Mouse (Mus musculus) ovary, postnatal 14 days (tissue): ENCODE results near the gene Trafd1.
"Not testable (repeated sequence)": the region's sequence is repeated elsewhere in the genome, so short reads cannot be mapped to it uniquely, and the experiment has no call there.

Experiments used
- DNase-seq: peaks from one replicate; pipeline ENCODE4 v3.0.0; 2022; ENCODE audit warnings: low spot score

Gene Trafd1

DNA sequence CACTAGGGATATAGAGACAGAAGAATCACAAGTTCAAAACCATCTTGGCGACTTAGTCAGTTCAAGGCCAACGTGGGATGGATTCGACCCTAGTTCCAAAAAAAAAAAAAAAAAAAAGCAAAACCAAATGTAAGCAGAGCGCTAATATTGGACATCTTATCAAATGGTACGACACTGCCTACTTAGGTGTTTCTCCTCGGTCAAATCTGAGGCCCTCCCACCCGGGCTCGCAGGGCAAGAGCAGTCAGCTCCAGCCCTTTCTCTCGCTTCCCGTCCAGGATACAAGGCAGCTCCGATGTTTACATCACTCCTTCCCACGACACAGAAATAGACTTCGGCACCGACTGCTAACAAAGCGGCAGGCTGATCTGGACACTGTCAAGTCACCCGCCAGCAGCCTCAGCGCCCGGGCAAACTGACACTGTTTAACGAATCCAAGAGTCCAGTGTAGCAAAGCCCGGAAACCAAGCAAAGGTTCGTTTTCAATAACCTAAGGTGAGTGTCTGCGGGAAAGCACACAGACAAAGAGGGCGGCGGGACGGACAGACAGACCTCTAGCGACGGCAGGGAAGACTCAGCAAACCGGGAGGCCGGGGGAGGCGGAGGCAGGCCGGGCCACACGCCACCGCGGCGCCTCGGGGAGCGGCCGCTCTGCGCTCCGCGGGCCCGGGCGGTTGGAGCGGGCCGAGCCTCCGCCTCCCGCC lies 523 bp downstream of the Trafd1 start:
- DNase-seq, result no peak

DNA sequence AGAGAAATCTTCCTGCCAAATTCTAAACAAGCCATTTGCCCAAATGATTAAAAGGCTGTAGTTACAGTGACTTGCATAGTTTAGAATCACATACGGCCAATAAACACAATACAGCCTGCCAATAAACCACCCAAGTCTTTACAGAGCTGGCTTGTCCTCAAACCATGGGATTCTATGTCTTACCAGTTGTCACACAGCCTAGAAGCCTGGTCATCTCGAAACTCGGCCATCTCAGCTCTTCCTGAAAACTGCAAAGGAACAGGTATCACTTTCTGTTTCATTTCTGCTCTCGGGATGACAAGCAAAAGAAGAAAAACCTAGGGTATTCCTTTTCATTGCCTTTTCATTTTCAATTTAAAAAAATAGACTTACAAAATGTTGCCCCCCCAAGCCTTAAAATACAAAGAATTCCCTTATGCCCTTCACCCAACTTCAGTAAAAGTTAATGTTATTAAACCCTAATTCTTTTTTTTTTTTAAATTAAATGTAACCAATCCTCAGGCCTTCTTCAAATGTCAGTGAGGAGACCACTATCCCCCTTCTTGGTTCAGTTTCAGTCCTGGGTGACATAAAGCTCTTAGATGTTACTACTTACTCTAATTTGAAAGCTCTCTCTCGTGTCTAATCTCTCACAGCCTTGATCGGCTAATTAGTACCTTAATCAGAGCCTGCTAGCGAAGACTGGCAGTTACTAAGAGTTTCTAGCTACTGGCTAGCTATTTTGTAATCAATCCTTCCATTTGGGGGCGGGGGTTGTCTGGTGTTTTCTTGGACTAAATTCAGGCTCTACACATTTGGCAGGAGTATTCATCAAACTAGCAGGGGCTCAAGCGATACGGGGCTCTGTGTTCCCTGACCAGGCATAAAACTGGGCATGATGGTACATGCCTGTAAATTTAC lies 1.3 kb downstream of the Trafd1 start:
- DNase-seq, result no peak

DNA sequence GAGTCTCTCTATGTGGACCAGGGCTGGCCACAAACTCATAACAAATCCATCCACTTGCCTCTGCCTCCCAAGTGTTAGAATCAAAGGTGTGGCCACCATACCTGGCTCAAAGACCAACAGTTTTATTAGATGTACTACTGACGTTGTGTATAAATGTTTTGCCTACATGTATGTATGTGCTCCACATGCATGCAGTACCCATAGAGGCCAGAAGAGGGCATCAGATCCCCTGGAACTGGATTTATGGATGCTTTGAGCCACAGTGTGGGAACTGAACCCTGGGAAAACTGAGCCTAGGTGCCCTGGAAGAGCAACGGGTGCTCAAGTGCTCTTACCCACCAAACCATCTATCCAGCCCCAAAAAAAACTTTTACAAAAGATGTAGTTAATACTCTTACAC lies 4.7 kb downstream of the Trafd1 start:
- DNase-seq, result no peak

DNA sequence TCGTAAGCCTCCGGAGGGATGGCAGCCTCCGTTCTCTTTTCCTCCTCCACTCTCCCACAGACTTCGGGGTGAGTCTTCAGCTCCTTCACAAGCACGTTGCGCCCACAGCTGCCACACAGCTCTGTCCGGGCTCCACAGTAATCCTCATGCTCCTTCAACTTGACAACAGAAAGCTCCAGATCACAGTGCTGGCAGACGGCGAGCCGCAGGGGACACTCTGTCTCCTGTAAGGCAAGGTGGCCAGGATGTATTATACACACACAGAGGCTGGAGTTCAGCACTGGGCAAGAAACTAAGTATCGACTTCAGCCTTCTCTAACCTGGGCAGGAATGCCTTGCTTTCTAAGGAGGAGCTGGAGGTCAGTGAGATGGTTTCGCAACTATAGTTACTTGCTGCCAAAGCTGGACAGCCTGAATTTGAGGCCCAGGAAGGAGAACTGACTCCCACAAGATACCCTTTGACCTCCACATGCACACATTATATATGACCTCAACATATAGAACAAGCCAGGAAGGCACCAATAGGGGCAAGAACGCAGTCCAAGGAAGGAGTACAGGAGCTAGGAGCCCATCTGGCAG lies 6.7 kb downstream of the Trafd1 start:
- no peak for DNase-seq

DNA sequence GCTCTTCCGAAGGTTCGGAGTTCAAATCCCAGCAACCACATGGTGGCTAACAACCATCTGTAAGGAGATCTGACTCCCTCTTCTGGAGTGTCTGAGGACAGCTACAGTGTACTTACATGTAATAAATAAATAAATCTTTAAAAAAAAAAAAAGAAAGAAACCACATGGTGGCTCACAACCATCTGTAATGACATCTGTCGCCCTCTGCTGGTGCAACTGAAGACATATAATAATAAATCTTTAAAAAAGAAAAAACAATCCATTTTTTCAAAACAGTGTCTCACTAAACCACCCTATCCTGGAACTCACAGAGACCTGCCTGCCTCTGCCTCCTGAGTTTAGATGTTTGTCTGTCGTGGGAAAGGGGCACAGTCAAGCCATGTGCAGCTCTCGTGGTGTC lies 8.5 kb downstream of the Trafd1 start:
- DNase-seq, result not testable (repeated sequence)

DNA sequence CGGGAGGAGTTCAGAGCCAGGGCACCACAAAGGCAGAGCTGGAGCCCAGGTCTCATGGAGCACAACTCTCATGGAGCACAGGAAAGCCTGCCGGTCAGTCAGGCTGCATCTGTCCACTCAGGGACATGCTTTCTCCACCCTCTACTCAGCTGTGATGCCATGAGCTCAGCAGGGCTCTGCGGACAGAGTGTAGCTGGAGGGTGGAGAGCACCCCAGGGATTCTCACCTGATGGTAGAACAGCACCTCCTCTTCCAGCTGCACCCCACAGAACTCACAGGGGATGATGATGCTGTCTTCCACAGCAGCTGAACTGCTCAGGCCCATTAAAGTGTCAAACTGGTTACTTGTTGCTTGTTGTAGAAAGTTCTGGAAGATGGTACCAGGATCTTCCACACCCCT lies 10.6 kb downstream of the Trafd1 start:
- DNase-seq, result no peak

DNA sequence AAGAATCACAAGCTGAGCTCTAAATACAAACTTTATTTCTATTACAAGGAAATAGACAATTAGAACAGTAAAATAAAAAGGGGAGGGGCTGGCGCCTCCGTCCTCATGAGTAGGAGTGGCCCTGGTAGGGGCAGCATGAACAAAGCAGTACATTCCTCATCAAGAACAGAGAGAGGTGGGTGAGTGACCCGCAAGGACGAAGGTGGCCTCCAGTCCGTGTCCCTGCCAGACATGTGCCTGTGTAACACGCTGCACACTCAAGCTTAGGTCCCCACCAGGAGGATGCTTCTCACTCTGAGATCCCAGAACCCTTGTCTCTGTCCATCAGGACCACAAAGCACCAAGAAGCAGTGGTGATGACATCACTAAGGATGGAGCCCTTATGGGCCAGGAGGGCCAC lies 13.7 kb downstream of the Trafd1 start:
- no peak for DNase-seq

DNA sequence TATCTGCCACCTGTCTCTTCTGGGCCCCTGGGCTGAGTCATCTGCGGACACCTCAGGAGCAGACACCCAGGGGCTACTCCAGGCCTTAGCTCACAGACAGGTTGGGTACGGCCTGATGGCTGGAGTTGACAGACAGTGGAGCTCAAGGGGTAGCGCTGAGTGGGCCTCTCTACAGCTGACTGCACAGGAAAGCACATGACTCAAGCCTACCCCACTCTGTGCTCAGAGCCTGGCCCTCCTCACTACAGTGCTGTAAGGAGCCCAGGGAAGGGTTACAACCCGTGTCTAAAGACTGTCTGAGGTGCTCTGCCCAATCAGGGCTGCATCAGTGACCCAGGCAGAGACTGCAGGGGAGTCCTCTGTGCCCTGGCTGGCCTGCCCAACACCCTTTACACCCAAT lies 18.2 kb downstream of the Trafd1 start:
- no peak for DNase-seq

DNA sequence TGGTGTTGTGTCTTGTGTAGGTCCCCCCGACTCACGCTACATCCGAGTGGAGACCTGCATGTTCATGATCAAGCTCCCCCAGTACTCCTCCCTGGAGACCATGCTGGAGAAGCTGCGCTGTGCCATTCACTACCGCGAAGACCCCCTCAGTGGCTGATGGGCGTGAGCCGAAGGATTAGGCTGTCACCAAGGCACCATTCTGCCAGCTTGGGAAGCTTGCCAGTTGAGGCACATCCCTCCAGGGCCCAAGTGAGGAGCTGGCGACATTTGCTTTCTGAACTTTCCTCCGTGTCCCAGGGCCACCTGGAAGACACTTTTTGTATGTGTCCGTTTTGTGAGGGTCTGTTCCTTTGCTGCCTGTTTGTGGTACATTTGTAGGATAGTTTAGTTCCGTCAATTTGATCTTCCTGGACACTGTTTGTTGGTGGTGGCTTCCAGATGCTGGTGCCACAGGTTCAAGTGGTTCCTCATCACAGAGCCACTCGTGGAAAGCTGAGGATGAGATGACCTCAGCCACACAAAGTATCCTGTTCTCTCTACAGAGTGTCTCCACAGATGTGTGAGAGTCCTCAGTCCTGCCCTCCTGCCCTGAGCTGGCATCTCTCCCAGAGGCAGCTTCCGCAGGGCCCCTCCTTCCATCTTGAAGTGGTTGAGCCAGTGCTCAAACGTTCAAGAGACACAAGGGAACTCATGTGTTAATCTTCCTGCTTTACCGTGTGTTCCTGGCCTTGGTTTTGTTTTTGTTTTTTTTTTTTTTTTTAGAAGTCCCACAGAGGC lies 18.8 kb downstream of the Trafd1 start:
- no peak for DNase-seq

DNA sequence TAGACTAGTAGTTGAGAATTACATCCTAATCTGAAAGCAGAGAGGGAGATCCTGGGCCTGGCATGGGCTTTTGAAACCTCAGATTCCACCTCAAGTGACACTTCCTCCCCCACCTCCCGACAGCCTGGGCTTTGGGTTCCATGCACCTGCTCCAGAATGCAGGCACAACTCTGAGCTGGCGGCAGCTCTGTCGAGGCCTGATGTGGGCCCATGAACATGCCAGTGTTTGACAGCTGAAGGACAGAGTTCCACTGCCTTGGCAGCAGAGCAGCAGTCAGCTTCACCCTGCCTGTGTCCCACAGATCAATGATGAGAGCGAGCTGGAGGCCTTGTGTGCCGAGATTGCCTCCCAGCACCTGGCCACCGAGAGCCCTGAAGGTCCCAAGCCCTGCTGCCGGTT lies 22.0 kb downstream of the Trafd1 start:
- no peak for DNase-seq

DNA sequence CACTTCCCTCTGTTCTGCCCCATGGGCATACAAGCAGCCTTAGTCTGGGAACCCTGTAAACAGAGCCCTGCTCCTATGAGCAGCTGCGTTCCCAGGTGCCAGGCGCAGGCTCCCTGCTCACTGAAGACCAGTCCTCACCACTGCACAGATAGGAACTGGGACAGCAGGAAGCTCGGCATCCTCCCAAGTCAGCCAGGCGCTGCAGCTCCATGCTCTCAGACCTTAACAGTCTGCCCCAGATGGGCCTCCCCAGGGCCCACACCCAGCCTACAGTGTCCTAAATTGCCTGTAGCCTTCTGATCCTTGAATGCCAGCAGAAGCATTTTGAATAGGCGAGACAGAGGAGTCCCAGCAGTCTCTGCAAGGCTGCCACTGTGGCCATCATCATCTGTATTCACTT lies 23.7 kb downstream of the Trafd1 start:
- no peak for DNase-seq

DNA sequence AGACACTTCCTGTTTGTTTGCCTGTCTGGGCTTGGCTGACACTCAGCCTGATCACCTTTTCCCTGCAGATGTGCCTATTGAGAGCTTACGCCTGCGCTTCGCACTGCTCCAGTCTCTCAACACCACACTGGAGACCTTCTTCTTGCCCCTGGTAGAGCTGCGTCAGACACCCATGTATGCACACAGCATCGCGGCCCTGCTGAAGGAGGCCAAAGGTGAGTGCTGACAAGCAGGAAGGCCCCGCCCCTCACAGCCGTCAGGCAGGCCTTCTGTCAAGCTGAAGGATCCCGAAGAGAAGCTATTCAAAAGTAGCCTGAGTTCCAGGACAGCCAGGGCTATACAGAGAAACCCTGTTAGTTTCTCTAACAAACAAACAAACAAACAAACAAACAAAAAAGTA lies 26.2 kb downstream of the Trafd1 start:
- DNase-seq, result no peak

DNA sequence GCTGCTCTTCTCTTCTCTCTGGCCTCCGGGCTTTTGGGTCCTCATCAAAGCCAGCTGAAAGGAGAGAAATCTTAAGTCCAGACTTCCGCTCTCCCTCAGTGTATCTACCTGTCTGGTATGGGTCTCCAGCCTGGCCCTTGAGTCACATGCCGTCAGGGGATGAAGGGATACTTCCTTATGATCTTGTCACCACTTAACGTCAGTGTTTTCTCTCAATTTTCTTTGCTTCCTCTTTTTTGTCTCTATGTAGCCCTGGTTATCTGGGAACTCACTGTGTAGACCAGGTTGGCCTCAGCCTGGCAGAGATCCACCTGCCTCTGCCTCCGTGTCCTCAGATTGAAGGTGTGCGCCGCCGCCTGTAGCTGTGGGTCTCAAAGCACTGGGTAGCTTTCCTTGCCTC lies 41.4 kb downstream of the Trafd1 start:
- DNase-seq, result no peak

DNA sequence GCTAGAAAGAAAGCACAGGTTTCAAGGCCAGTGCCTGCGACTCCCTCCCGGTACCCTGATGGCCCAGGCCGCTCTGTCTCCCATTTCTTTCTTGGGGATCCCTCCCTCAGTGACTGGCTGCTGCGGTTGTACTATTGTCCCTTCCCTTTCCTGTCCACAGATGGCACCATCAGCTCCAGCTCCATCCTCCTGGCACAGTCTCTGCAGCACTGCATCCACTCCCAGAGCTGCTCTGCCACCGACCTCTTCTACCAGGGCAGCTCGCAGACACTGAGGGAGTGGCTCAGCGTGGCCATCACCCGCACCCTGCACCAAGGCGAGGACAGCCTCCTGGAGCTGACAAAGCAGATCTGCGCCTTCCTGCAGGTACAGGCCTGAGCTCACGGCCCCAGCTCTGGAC lies 42.9 kb downstream of the Trafd1 start:
- DNase-seq, result no peak

DNA sequence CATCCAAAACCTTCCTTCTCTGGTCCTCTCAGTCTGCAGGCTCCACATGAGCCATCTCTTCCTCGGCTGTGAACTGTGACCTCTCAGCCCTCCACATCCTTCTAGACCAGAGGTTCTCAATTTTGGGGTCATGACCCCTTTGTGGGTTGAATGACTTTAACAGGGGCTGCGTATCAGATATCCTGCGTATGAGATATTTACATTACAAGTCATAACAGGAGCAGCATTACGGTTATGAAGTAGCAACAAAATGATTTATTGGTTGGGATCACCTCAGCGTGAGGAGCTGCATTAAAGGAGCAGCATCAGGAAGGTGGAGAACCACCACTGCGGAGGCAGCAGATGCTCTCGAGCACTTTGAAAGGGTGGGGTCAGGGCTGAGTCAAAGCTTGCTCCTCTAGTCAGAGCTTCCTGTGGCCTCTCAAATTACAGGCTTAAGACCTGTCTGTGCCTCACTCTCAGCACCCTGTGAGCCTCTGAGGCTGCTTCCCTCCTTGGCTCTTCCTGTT lies 44.4 kb downstream of the Trafd1 start:
- DNase-seq, result no peak

DNA sequence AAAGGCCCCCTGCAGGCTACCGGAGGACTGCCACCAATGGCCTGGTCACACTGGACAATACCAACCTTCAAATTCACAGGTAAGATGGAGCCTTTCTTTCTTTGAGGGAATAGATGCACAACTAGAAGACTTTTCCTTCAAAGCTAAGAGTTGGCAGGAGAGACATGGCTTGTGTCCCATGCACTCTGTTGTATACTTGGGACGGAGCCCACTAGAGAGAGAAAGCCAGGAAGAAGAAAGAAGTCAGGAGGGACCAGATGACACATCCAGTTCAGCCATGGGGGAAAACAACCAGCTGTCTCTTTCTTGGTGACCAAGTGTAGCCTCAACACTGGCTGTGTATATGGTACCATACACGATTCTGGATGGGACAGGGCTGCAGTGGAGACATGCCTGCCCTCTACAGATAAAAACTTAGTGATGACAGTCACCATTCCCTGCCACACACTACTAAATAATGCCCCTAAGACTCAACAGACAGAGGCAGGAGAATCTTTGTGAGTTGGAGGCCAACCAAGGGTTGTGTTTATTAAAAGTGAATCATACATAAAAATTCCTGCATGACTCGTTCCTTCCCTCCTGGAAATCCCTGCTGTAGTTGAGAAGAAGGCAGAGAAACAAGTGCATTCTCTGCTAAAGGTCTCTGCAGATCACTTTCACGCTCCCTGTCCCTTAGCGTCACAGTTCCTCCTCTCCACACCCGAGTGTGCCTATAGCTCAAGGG lies 45.8 kb downstream of the Trafd1 start:
- DNase-seq, result no peak

DNA sequence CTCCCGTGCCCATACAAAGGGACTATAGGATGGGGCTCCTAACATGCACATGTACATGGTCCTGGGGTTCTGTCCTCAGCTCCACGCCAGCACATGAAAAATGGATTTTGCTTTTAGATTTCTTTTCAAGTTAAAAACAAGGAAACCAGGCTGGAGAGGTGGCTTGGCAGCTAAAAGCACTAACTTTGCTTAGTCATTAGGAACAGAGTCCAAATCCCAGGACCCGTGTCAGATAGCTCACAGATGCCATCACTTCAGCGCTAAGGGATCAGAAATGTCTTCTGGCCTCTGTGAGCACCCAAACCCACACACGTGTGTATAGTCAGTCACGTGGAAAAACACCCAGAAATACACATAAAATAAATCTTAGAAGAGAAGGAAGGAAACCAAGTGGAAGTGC lies 48.7 kb downstream of the Trafd1 start:
- no peak for DNase-seq

DNA sequence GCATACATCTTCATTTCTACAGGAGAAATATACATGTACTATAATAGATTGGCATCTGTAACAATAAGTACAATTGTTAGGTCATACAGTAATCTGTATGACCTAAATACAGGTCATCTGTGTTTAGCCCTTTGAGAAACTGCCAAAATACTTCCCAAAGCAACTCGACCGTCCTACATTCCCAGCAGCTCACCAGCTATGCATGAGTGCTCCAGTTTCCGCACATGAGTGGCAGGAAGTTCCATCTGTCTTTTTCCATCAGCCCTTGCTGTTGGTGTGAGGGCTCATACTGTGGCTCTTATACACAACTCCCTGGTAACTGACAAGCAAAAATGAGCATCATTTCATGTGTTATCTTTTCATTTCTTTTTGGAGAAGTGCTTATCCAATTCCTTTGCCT lies 49.4 kb downstream of the Trafd1 start:
- DNase-seq, result no peak

DNA sequence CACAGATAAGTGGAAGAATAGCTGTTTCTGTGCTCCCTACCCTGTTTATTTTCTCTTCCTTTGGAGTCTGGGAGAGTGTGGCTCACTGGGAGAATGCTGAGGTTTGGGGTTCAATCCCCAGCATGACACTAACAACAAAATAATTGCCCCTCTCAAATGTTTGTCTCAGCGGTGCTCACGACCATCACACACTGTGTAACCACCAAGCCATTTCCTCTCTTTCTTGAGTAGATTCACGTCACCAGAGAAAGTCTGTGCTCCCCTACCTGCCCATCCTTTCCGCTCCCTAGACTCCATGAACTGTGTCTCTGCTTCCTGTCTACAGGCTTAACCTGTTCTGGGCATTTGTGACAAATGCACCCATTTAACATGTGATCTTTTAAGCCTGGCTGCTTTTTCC lies 50.0 kb downstream of the Trafd1 start:
- DNase-seq, result no peak

DNA sequence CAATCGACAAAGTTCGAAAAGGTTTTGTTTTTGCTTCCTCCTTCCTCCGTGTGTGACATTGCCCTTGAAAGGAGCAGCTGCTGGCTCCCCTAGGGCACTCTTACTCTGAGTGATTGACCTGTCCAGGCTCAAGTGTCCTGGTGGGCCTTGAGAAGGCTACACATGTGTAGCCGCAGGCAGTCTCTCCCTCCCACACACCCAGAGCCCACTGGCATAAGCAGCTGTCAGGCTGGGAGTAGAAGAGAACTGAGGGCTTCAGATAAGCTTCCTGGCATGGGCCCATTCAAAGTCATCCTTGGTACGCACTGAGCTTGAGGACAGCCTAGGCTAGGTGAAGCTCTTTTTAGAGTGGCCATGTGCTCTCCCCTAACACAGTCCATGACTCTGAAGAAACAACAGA lies 51.0 kb downstream of the Trafd1 start:
- no peak for DNase-seq

DNA sequence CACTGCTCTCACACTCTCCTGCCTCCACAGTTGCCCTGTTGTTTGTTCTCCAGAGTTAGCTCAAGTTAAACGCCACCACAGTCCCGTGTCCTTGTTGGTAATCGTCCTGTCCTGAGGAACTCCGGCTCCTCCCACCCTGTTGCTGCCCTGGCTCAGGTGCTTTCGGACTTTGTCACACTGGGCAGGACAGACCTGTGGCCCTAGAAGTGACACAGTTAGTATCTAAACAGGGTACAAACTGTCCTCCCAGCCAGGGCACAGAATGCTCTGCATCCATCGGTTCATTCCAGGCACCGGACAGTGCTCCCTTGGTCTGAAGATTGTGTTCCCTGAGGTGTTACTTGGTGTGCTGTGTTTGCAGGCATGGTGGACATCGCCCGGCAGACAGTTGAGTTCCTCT lies 51.5 kb downstream of the Trafd1 start:
- DNase-seq, result no peak

DNA sequence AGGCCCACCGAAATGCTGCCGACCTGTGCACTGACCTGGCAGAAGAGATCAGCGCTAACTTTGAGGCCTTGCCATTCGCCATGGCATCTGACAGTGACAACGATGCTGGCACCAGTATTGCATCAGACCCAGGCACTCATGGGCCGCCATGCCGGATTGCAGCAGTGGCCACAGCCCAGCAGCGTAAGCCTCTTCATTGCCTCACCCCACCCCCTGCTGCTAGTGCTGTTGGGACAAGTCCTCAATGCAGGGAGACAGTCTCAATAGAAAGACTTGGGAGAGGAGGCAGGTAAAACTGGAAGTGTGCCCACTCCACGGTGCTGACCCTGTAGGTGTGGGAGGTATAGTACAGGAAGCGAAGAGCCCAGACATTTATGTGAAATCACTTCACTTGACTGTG lies 53.7 kb downstream of the Trafd1 start:
- DNase-seq, result no peak
